Mouse (Mus musculus): Measurements from ENCODE around the gene A930009A15Rik. TPM values are rescaled to one million over a fixed set of nuclear protein-coding genes. Genes with fewer than 3 reads are reported as not detected.

The A930009A15Rik gene
- polyA plus RNA-seq, 1 experiment from 2014 or later: not detected

GRCm38 (mm10) chr10:115553352-115554113, 16.3 kb upstream of the A930009A15Rik start:
- no peaks in the 10 kb centered on the region for H3K4me1 ChIP-seq (ENCODE audit: control insufficient read depth, insufficient read depth, low read length)
- 81% methylated on average over 11 of the region's 11 CpGs for WGBS

DNA sequence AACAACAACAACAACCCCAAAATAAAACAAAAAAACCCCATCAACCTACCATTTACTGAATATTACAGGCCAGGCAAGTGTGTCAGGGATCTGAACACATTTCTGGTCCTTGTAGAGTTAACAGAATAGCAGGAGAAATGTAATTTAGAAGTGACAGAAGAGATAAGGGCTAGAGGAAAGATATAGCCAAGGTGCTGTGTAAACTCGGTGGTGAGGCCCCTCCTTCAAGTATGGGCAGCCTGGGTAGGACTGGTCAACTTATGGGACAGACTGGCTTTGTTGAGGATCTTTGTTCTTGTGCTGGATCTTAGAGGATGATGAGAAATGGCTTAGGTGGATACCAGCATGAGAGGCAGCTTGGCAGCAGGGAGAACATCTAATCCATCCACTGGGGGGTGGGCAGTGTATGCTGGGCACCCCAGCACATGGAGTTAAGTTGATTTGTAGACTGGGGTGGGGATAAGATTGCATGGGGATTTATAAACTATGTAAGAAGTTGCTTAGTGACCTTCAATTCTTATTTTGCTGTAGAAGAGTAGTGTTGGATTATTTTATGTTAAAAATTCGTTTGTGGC, 14.5 kb upstream of the A930009A15Rik start:
- Histone ChIP-seq H3K27ac (ENCODE audit: low read length) (no peak overlapping the region), H3K4me1 (ENCODE audit: control insufficient read depth, insufficient read depth, low read length) (no peaks in the 10 kb centered on the region), H3K27me3 (ENCODE audit: control insufficient read depth, insufficient read depth, low read length) (no peaks in the 10 kb centered on the region), H3K9ac (ENCODE audit: low read length) (no peak overlapping the region), H3K4me3 (ENCODE audit: low read length) (no peak overlapping the region), H3K4me2 (ENCODE audit: low read depth, low read length) (no peak overlapping the region), H3K9me3 (replicated peaks; ENCODE audit: control insufficient read depth, low read length) (no peaks in the 10 kb centered on the region), H3K36me3 (ENCODE audit: control insufficient read depth, insufficient read depth) (no peaks in the 10 kb centered on the region)
- no peak for ATAC-seq (replicated peaks; ENCODE audit: extremely low read depth, insufficient read depth, low FRiP score)
- 17% methylated on average over 2 of the region's 2 CpGs for whole genome bisulfite sequencing

More at GRCm38 (mm10) chr10:115553352-115554113, 16.3 kb upstream of the A930009A15Rik start:
- no peak overlapping the region for H3K4me2 ChIP-seq (ENCODE audit: low read depth, low read length)
- no peak overlapping the region for H3K4me3 ChIP-seq (ENCODE audit: low read length)
- no peaks in the 10 kb centered on the region for H3K27me3 ChIP-seq (ENCODE audit: control insufficient read depth, insufficient read depth, low read length)
- H3K36me3 ChIP-seq (ENCODE audit: control insufficient read depth, insufficient read depth): no peaks in the 10 kb centered on the region
- H3K9ac ChIP-seq (ENCODE audit: low read length): no peak overlapping the region
- no peak overlapping the region for H3K27ac ChIP-seq (ENCODE audit: low read length)
- no peak for ATAC-seq (replicated peaks; ENCODE audit: extremely low read depth, insufficient read depth, low FRiP score)
- H3K9me3 ChIP-seq (replicated peaks; ENCODE audit: control insufficient read depth, low read length): no peaks in the 10 kb centered on the region

DNA sequence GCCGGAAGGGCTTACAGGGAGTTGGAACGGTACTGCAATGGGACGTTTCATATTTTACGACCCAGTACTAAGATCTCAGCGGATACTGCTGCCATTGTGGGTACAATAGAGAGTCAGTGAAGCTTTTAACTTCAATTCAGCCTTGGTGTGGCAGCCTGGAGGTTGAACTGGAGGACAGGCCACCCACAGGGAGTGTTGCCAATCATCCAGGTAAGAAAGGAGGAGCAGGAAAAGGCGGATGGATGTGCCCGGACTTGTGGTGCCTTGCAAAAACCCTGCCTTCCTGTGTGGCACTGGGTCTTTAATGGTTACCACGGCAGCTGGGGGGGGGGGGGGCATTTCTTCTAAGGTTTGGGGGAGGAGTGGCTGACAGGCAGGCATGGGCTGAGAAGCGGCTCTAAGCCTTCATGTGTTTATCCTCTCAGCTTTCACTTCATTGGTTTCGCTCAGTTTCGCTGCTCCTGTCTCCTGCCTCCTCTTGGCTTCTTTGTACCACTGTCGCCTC, 13.0 kb upstream of the A930009A15Rik start:
- H3K4me2 ChIP-seq (ENCODE audit: low read depth, low read length): no peak overlapping the region
- WGBS: 43% methylated on average over 12 of the region's 12 CpGs

GRCm38 (mm10) chr10:115561136-115561880, 8.5 kb upstream of the A930009A15Rik start:
- no peak overlapping the region for H3K4me3 ChIP-seq (ENCODE audit: low read length)
- H3K27ac ChIP-seq (ENCODE audit: low read length): no peak overlapping the region
- H3K9me3 ChIP-seq (replicated peaks; ENCODE audit: control insufficient read depth, low read length): no peaks in the 10 kb centered on the region
- no peaks in the 10 kb centered on the region for H3K27me3 ChIP-seq (ENCODE audit: control insufficient read depth, insufficient read depth, low read length)
- no peaks in the 10 kb centered on the region for H3K4me1 ChIP-seq (ENCODE audit: control insufficient read depth, insufficient read depth, low read length)
- no peak overlapping the region for H3K9ac ChIP-seq (ENCODE audit: low read length)
- no peak for ATAC-seq (replicated peaks; ENCODE audit: extremely low read depth, insufficient read depth, low FRiP score)
- H3K4me2 ChIP-seq (ENCODE audit: low read depth, low read length): no peak overlapping the region
- 56% methylated on average over 12 of the region's 12 CpGs for WGBS
- no peaks in the 10 kb centered on the region for H3K36me3 ChIP-seq (ENCODE audit: control insufficient read depth, insufficient read depth)

More for the DNA sequence above, 13.0 kb upstream of the A930009A15Rik start:
- Histone ChIP-seq H3K36me3 (ENCODE audit: control insufficient read depth, insufficient read depth) (no peaks in the 10 kb centered on the region), H3K9me3 (replicated peaks; ENCODE audit: control insufficient read depth, low read length) (no peaks in the 10 kb centered on the region), H3K27ac (ENCODE audit: low read length) (no peak overlapping the region), H3K4me1 (ENCODE audit: control insufficient read depth, insufficient read depth, low read length) (no peaks in the 10 kb centered on the region), H3K27me3 (ENCODE audit: control insufficient read depth, insufficient read depth, low read length) (no peaks in the 10 kb centered on the region), H3K9ac (ENCODE audit: low read length) (no peak overlapping the region), H3K4me3 (ENCODE audit: low read length) (no peak overlapping the region)
- ATAC-seq (replicated peaks; ENCODE audit: extremely low read depth, insufficient read depth, low FRiP score): no peak

GRCm38 (mm10) chr10:115562911-115563686, 6.7 kb upstream of the A930009A15Rik start:
- Histone ChIP-seq H3K9ac (ENCODE audit: low read length) (no peak overlapping the region), H3K27me3 (ENCODE audit: control insufficient read depth, insufficient read depth, low read length) (no peaks in the 10 kb centered on the region), H3K27ac (ENCODE audit: low read length) (no peak overlapping the region), H3K9me3 (replicated peaks; ENCODE audit: control insufficient read depth, low read length) (no peaks in the 10 kb centered on the region), H3K4me2 (ENCODE audit: low read depth, low read length) (no peak overlapping the region), H3K4me1 (ENCODE audit: control insufficient read depth, insufficient read depth, low read length) (no peaks in the 10 kb centered on the region), H3K4me3 (ENCODE audit: low read length) (no peak overlapping the region), H3K36me3 (ENCODE audit: control insufficient read depth, insufficient read depth) (no peaks in the 10 kb centered on the region)
- 82% methylated on average over 4 of the region's 4 CpGs for WGBS
- no peak for ATAC-seq (replicated peaks; ENCODE audit: extremely low read depth, insufficient read depth, low FRiP score)

- Histone ChIP-seq H3K27me3 (ENCODE audit: control insufficient read depth, insufficient read depth, low read length) (no peaks in the 10 kb centered on the region), H3K27ac (ENCODE audit: low read length) (no peak overlapping the region), H3K36me3 (ENCODE audit: control insufficient read depth, insufficient read depth) (no peaks in the 10 kb centered on the region), H3K9ac (ENCODE audit: low read length) (no peak overlapping the region), H3K4me3 (ENCODE audit: low read length) (no peak overlapping the region), H3K4me2 (ENCODE audit: low read depth, low read length) (no peak overlapping the region), H3K9me3 (replicated peaks; ENCODE audit: control insufficient read depth, low read length) (no peaks in the 10 kb centered on the region), H3K4me1 (ENCODE audit: control insufficient read depth, insufficient read depth, low read length) (no peaks in the 10 kb centered on the region)
- ATAC-seq (replicated peaks; ENCODE audit: extremely low read depth, insufficient read depth, low FRiP score): no peak
- WGBS: 75% methylated on average over 5 of the region's 5 CpGs
Measured at GRCm38 (mm10) chr10:115563961-115564360, 5.8 kb upstream of the A930009A15Rik start.

DNA sequence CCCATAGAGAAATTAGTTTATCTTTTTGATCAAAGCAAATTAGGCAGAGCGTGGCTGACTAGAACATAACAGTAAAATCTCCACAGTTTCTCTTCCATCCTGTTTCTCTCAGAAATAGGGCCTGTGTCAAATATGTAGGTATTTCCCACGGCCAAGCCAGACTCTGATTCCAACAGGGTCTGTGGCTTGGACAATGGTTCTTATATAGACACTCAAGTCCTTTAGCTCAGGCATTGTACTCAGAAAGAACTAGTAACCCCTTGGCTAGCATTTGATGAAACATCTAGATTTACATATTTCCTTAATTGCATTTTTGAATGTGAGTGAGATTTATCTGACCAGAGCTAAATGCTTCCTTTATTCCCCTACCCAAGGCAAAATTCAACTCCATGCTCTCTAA, 791 bp downstream of the A930009A15Rik start:
- Histone ChIP-seq H3K4me3 (ENCODE audit: low read length) (no peak overlapping the region), H3K4me2 (ENCODE audit: low read depth, low read length) (no peak overlapping the region), H3K9me3 (replicated peaks; ENCODE audit: control insufficient read depth, low read length) (no peaks in the 10 kb centered on the region), H3K9ac (ENCODE audit: low read length) (no peak overlapping the region), H3K36me3 (ENCODE audit: control insufficient read depth, insufficient read depth) (no peaks in the 10 kb centered on the region), H3K4me1 (ENCODE audit: control insufficient read depth, insufficient read depth, low read length) (no peaks in the 10 kb centered on the region), H3K27ac (ENCODE audit: low read length) (no peak overlapping the region), H3K27me3 (ENCODE audit: control insufficient read depth, insufficient read depth, low read length) (no peaks in the 10 kb centered on the region)
- ATAC-seq (replicated peaks; ENCODE audit: extremely low read depth, insufficient read depth, low FRiP score): no peak
- 77% methylated on average over 2 of the region's 2 CpGs for WGBS

DNA sequence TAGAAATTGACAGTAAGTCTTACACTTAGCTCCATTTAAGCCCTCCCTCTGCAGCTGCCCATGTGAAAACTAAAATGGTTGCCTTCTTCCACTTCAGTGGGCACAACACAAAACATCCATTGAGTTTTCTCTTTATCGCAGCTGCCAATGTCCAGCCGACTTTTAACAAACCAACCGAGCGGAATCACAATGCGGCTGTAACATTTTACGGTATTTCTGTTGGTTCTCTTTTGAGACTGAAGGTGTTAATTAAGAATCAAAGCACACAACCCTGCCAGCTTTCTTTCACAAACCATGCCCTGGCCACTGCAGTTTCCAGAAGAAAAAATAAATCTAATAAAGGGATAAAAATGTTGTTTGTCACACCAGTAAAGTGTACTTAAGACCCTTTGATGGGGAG, 1.5 kb downstream of the A930009A15Rik start:
- Histone ChIP-seq H3K4me3 (ENCODE audit: low read length) (no peak overlapping the region), H3K4me1 (ENCODE audit: control insufficient read depth, insufficient read depth, low read length) (no peaks in the 10 kb centered on the region), H3K9me3 (replicated peaks; ENCODE audit: control insufficient read depth, low read length) (no peaks in the 10 kb centered on the region), H3K36me3 (ENCODE audit: control insufficient read depth, insufficient read depth) (no peaks in the 10 kb centered on the region), H3K4me2 (ENCODE audit: low read depth, low read length) (no peak overlapping the region), H3K27me3 (ENCODE audit: control insufficient read depth, insufficient read depth, low read length) (no peaks in the 10 kb centered on the region), H3K27ac (ENCODE audit: low read length) (no peak overlapping the region), H3K9ac (ENCODE audit: low read length) (no peak overlapping the region)
- ATAC-seq (replicated peaks; ENCODE audit: extremely low read depth, insufficient read depth, low FRiP score): no peak
- WGBS: 83% methylated on average over 6 of the region's 6 CpGs

Measured in heart, embryonic 16.5 days (tissue).